Mouse (Mus musculus): ENCODE data around the gene Tmem136.

The Tmem136 gene

GRCm38 (mm10) chr9:43078711-43079110, 37.7 kb downstream of the Tmem136 start:
- DNase-seq (ENCODE audit: low read depth, low spot score) = no peak

GRCm38 (mm10) chr9:43076163-43076562, 40.2 kb downstream of the Tmem136 start:
- DNase-seq (ENCODE audit: low read depth, low spot score) = no peak

GRCm38 (mm10) chr9:43074611-43075010, 41.8 kb downstream of the Tmem136 start:
- no peak for DNase-seq (ENCODE audit: low read depth, low spot score)

- no peak for DNase-seq (ENCODE audit: low read depth, low spot score)
Measured at GRCm38 (mm10) chr9:43071741-43072140, 44.6 kb downstream of the Tmem136 start.

- no peak for DNase-seq (ENCODE audit: low read depth, low spot score)
Measured at GRCm38 (mm10) chr9:43071176-43071575, 45.2 kb downstream of the Tmem136 start.

- no peak for DNase-seq (ENCODE audit: low read depth, low spot score)
Measured at GRCm38 (mm10) chr9:43070566-43070965, 45.8 kb downstream of the Tmem136 start.

GRCm38 (mm10) chr9:43070153-43070552, 46.2 kb downstream of the Tmem136 start:
- no peak for DNase-seq (ENCODE audit: low read depth, low spot score)

GRCm38 (mm10) chr9:43067896-43068295, 48.5 kb downstream of the Tmem136 start:
- DNase-seq (ENCODE audit: low read depth, low spot score) = no peak

- DNase-seq (ENCODE audit: low read depth, low spot score) = no peak
Measured at GRCm38 (mm10) chr9:43065231-43065630, 51.1 kb downstream of the Tmem136 start.

- DNase-seq (ENCODE audit: low read depth, low spot score) = no peak
Measured at GRCm38 (mm10) chr9:43061545-43061944, 54.8 kb downstream of the Tmem136 start.

All from mesoderm, embryonic 11.5 days (tissue).